Mouse (Mus musculus): ENCODE results near the gene Lgals7.

- TF ChIP-seq HCFC1 (IDR thresholded peaks at IDR 0.05; ENCODE audit: borderline replicate concordance, insufficient read depth, low read length) (no peak), ZNF384 (IDR thresholded peaks at IDR 0.05; ENCODE audit: low read depth, low read length) (no peak), CHD2 (IDR thresholded peaks at IDR 0.05; ENCODE audit: low read depth, low read length) (0 out of 2 replicates have a peak, but pooled peaks have one; percentile 21), MAFK (IDR thresholded peaks at IDR 0.05; ENCODE audit: insufficient read depth, low read depth, low read length) (no peak), ZC3H11A (IDR thresholded peaks at IDR 0.05; ENCODE audit: borderline replicate concordance, low read depth, low read length) (no peak)
Measured at GRCm38 (mm10) chr7:28822993-28823903, 40.4 kb upstream of the Lgals7 start.

Data from ES-E14 (cell line).